Mouse (Mus musculus) kidney, postnatal 10 days (tissue): ENCODE data around the gene Naglu.
"Not testable (repeated sequence)": the region's sequence is repeated elsewhere in the genome, so short reads cannot be mapped to it uniquely, and the experiment has no call there.

Experiments
- DNase-seq: peaks from one replicate; pipeline ENCODE4 v3.0.0; 2021; ENCODE audit warnings: mixed read lengths

Naglu gene

DNA sequence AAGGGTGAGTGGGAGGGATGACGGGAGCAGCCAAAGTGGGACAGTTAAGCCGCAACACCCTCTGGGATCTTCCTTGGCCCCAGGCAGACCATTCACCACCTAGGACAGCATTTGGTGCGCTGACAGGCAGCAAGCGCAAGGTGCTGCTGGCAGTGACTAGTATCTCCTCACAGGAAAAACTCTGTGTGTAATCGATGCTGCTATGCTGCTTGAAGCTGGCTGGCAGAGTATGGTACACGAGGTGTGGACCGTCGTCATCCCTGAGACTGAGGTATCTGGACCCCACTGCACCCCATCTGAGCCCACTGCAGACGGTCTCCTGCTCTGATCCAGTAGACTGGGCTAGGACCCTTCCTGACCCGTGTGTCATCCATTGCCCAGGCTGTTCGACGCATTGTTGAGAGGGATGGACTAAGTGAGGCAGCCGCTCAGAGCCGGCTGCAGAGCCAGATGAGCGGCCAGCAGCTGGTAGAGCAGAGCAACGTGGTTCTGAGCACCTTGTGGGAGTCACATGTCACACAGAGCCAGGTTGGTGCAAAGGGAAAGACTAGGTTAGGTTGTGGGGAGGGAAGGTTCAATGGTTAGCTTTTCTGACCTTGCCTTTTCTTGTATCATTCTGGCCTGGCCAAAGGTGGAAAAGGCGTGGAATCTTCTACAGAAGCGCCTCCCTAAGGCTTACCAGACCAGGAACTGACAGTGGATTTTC is 16.0 kb downstream of the Naglu start:
- DNase-seq = peak; percentile 5

DNA sequence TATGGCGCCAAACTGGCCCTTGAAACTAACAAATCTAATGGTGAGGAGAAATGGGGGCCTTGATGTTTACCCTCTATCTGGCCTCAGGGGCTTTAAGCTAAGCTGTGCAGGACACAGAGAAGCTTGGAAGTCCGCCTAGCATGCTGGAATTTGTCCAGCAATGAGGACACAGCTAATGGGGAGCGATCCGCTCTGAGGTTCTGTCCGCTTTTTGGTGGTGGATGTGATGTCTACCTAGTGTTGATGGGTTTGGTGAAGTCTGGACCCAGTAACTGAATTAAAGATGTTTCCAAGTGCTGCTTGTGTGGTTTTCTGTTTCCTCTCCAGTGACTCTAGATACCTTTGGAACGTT is 16.5 kb downstream of the Naglu start:
- DNase-seq = peak; percentile 40

DNA sequence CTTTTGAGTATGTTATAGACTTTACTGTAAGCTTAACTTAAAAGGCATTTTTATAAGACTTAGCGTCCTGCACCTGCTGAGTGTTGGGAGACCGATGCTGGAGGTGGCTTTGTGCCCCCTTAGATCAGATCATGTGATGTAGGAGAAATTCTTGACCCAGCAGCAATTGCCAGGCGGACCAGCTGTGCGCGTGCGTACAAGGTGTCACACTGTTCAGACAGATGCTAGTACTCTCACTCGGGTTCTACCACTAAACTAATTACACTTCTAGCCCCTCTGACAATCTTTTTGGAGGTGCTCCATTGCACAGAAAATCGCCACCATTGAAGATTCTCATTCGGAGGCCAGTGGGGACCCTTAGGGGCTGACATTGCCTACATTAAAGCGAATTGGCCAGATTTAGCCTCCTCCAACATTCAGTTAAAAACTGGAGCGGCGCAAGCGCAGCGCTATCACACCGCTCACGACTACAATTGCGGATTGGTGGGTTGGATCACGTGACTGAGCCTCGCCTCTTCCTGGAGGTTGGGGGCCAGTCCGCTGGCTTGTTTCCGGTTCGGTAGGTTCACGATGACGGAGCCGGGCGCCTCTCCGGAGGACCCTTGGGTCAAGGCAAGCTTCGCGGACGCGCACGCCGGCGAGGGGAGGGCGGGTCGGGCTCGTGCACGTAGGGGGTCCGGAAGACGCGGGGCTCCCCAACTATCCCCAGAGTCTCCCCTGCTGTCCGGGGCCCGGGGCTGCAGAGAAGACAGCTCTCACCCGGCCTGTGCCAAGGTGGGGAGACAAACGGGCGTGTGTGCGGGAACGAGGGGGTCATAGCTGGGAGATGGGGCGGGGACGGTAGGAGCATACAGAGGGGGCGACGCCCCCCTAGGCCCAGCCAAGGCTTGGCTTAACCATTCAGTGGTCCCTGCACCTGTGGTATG is 17.2 kb downstream of the Naglu start, which contains the start of gene Mlx:
Gene Mlx (plus strand): TSS at position 522 of the 926 bp plus-strand sequence.
- peak; percentile 95 for DNase-seq

DNA sequence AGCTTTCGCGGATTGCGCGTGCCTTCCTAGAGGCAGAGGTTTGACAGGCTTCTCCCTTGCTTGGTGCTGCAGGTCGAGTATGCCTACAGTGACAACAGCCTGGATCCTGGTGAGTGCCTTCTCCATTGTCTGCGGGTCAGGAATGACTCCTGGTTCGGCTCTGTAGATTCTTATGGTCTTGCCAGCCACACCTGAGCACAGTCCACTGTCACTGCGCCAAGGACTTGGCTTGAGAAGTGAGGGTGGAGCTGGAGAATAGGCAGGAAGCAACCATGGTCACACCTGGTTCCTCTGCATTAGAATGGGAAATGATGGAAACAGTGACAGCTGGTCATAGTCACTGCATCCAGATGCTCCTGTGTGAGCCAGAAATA is 17.9 kb downstream of the Naglu start:
- peak; percentile 32 for DNase-seq

DNA sequence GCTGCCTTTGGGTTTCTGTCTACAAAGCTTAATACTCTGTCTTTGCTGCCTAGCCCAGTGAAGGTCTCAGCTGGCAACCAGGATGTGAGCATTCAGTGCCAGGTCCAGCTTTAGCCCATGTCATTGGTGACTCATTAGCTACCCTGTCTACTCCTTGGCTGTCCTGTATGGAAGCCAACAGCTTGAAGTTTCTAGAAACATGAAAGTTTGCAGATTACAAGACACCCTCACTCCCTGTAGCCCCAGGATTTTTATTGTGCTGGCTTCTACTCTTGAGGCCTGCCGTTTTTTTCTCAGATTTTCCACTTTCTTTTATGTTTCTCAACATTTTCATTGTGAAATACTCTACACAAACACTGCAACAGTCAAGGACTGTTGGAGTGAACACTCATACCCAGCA is 20.1 kb downstream of the Naglu start:
- DNase-seq = no peak

DNA sequence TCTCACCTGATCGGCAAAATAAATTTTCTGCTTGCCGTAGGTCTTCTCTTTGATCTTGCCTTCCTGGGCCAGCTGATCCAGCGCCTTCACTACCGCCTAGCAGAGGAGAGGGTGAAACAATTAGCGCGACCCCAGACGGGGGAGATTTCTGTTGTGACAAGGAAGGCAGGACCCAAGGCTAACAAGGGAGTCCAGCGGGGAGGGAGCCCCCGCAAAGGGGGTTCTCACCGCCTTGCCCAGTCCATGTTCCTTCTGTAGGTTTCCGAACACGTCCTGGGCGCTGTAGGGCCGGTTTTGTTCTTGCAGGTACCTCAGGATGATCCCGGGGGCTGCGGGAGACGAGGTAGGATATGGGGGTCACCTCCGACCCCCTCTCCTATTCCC is 25.1 kb downstream of the Naglu start:
- no peak for DNase-seq

DNA sequence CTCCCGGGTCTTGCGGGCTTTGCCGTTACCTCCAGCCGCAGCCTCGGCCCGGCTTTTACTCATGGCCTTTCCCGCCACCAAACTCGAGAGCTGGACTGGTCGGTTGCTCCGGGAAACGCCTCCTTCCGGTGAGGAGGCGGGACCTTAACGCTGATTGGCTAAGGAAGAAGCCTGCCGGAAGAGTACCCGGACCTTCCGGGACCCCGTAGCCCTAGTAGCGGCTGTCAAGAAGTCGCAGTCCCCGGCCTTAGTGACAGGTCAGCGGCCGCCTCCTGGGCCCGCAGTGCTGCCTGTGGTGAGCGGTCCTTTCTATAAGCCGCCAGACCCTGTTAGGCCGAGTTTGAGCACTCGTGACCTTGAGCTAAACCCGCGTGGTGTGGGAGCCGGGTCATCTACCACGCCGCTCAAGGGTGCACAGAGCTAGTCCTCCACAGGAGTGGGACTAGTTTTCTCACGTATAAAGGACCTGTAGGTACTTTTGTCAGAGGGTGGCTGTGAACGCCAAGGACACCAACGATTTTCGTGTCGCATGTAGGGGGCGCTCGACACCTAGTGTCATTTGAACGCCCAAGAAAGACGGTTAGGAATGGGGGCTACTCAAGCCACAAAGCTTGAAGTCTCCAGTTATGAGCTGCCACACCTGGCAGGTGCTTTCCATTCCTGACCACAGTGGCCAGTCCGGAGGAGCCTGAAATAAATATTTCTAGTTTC is 25.7 kb downstream of the Naglu start, which contains the start of gene Psmc3ip:
Gene Psmc3ip (minus strand): TSS at position 123 of the 711 bp plus-strand sequence.
- peak; percentile 97 for DNase-seq

DNA sequence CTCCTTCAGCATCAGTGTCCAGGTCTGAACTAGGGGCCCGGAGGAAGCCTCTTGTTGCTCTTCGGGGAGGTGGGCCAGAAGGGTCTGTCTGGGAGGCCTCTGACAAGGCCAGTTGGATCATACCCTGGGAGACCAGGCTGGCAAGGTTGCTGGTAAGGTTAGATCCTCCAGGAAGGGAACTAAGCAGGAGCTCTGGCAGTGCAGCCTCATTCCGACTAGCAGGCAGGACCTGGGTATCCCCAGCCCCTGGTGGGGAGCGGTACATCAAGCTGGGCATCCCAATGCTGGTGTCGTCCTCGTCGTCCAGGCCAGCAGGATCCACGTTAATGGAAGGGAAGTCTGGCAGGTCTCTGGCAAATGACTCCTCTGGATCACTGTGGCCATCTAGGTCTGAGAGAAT is 28.4 kb downstream of the Naglu start:
- DNase-seq = no peak

DNA sequence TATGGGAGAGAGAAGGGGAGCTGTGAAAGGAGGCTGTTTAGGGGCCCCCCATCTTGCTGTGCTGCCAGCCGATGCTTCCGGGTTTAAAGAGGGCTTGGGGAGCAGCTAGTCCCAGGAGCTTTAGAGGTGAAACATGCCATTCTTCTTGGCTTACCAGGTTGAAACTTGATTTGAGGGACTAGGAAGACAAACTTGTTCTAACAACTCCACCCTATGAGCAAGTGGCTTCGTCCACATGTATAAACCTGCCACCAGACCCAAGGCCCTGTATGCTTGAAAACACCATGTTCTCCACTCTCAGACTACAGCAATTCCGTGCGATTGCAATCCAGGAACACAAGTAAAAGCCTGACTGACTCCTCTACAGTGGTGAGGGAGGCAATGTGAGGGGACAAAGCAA is 33.2 kb downstream of the Naglu start:
- no peak for DNase-seq

DNA sequence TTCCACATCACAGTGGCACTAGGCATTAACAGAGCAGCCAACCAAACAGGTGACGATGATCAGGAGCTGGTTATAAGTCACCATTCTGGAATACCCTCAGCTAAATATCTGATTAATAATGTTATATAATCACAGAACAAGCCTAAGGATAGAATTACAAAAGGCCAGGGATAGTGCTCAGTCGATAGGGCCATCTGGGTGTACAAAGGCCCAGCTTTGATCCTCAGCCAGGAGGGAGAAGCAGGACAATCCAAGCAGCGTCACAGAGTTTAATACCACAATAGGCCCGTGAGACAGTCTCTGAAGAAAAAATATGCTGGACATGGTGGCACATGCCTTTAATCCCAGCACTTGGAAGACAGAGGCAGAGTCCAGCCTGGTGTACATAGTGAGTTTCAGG is 39.5 kb downstream of the Naglu start:
- no peak for DNase-seq

DNA sequence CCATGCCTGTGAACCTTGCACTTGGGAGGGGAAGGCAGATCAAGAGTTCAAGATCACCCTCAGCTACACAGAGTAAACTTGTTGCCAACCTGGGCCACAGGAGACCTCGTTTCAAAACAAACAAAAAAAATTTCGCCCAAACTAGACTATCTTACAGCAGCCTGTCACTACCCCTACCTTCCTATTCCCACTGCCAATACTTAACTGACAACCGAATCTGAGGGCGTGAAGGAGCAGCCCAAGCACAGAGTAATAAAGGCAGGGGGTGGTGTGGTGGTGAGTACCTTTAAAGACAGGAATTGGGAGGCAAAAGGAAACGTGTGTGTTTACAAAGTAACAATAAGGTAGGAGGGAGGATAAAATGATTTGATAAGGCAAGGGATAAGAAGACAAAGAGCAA is 40.9 kb downstream of the Naglu start:
- DNase-seq = no peak

DNA sequence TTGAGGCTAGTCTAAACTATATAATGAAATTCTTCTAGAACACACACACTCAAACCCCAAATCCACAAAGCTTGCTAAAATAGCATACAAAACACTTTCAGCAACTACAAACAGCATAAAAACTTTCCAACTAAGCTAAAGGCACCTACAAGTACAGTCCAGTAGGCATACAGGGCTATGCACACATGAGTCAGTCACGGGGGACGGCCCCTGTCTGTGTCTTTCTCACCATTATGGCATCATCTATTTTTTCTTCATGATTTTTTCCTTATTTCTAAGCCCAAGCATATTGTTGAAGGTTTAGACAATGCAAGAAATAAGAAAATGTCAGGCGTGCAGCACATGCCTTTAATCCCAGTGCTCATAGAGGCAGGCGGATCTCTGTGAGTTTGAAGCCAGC is 41.4 kb downstream of the Naglu start:
- no peak for DNase-seq

DNA sequence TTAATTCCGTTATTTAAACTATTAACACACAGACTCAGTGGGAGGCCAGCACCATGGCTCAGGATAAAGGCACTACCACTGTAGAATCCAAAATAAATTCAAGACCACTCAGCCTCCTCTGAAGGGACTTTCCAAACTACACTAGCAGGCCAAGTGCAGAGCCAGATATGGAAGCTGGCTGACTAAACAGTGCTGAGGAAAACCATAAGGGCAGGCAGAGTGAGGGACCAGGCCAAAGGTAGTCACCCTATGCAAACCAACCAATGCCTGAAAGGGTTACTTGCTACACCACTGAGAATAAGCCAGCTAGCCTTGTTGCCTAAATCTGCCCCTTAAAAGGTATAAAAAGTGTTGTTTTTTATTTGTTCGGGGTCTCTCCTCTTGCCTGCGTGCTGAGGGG is 42.4 kb downstream of the Naglu start:
- DNase-seq = no peak

DNA sequence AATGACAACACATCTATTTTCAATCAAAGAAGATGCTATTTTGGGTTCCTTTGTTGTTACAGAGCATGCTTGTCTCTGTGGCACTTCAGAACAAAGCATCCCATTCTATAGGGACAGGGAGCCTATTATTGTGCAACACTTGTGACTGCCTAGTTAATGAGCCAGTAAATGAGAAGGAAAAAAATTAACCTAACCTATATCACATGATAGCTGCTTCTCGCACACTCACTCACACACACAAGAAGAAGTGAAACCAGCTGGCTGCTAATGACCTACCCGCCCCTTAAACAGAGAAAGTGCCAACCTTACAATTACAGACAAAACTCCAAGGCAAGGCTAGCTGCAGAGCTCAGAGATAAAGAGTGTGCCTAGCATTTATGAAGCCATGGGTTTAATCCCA is 45.8 kb downstream of the Naglu start:
- no peak for DNase-seq

DNA sequence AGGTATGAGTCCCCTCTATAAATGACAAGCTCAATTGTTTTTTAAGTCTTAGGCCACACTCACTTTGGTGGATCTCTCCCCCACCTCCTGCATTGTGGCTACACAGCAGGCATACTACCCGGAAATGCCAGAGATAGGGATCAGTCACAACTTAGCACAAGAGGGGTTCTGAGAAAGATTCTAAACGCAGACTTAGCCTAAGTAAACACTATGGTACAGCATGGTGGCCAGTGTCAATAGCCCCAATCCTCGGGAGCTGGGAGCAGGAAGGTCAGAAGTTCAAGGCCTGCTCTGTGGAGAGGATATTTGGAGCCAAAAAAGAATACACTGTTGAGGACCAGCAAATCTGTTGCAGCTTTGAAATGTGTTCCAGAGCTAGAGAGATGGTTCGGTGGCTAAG is 48.3 kb downstream of the Naglu start:
- DNase-seq = no peak

DNA sequence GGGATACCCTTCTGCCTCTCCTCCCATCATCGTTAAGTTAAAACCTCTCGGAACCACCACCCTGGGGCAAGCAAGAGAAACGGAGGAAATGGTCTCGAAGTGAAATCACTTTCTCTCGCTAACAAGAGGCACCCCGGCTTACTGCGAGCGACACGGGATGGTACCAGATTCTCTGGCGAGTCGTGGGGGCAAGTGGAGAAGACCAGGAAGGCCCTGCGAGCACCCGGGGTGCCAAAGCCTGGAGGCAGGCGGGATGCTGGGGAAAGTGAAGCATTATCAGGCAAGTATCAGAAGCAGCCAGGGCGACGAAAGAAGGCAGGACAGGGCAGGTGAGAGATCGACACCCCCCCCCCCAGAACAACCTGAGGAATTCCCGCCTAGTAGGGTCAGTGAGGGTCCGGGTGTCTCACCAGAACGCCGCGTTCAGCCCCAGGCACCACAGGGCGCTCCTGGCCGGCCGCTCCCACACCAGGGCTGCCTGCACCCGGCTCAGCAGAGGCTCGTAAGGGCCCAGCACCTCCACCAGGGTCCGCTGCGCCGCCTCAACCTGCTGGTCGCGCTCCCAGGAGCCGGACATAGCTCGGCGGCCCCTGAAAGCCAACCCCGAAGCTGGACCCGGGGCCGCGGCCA is 49.4 kb downstream of the Naglu start:
- DNase-seq = peak; percentile 34

DNA sequence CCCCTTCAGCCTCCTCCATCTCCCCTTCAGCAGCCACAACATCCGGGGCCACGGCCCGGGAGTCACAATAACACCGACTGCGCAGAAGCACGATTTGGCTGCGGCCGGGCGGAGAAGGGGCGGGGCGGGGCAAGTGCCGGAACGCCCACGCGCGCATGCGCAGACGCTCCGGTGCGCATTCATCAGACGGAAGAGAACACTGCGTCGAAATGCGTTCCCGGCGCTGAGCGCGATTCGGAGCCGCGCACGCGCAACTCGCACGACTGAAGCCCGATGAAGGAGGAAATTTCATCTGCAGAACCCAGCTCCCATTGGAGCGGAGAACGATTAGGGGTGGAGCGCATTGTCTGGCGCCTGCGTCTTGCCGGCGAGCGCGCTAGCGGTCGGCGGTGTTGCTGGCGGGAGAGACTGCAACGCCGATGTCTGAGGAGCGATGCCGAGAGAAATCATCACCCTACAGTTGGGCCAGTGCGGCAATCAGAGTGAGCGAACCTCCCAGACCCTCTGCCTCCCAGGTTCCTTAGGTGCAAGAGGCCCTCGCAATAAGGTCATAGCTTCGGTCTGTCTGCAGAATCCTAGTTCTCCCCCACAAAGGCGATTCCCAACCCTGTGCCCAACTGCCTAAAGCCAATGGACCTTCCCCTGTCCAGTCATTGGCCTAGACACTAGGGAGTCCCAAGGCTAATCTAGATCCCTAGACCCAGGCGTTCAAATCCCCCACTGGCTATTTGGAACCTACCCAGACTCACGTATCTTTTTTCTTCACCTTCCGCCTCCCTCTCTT is 50.1 kb downstream of the Naglu start, which contains the start of the genes Retreg3 and Tubg1:
Gene Retreg3 (minus strand): TSS at position 133 of the 784 bp plus-strand sequence.
Gene Tubg1 (plus strand): TSS at position 178 of the 784 bp plus-strand sequence.
- peak; percentile 100 for DNase-seq

DNA sequence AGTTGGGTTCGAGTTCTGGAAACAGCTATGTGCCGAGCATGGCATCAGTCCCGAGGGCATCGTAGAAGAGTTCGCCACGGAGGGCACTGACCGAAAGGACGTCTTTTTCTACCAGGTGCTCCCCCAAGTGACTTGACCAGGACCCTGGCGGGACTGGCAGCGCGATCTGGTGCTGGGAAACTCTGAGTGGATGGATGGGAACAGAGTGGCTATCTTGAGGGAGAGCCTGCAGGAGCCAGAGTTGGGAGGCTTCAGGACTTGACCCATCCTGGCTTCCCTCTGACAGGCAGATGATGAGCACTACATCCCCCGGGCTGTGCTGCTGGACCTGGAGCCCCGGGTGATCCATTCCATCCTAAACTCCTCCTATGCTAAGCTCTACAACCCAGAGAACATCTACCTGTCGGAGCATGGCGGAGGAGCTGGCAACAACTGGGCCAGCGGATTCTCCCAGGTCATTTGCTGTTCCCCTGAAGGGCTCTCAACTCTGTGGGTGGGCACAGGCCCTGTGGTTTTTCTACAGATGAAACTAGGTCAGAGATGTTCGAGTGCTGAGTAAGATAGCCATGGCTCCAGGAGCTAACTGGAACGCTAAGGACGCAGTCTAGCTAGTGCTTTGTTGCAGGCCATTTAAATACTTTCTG is 50.9 kb downstream of the Naglu start:
- no peak for DNase-seq

DNA sequence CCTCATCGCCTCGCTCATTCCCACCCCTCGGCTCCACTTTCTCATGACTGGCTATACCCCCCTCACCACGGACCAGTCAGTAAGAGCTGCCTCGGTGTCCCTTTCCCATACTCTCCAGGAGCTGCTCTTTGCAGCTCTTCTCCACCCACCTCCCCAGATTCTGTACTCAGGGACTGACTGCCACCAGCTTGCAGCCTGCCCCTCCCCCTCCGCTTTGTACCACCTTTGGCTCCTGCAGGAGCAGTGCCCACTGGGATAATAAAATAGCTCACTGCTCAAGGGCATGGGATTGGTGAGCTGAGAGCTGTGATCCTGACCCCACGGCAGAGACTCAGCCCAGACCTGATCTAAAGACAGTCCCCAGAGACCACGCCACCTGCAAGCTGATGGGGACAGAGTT is 54.7 kb downstream of the Naglu start:
- peak; percentile 33 for DNase-seq

DNA sequence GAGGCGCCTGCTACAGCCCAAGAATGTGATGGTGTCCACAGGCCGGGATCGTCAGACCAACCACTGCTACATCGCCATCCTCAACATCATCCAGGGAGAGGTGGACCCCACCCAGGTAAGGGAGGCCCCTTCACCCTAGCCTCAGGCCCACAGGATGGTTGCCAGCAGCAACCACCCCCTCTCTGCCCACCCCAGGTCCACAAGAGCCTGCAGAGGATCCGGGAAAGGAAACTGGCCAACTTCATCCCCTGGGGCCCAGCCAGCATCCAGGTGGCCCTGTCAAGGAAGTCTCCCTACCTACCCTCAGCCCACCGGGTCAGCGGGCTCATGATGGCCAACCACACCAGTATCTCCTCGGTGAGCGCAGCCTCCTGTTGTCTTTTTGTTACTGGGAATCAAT is 55.2 kb downstream of the Naglu start:
- DNase-seq = not testable (repeated sequence)

DNA sequence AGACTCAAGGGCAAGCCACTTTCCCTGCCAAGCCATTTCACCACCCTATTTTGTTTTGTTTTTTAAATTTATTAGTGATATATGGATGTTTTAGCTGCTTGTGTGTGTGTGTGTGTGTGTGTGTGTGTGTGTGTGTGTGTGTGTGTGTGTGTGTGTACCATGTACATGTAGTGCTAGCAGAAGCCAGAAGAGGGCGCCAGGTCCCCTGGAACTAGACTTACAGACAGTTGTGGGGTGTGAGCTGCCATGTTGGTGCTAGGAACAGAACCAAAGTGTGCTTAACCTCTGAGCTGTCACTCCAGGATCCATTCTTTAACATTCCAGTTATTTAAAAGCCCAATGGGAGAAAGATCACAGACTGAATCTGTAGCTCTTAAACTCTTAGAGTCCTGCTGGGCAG is 57.3 kb downstream of the Naglu start:
- peak; percentile 50 for DNase-seq
